Mouse (Mus musculus) gastrocnemius, postnatal 36 days (tissue): ENCODE measurements around the gene Adamts14. TPM values are rescaled to one million over a fixed set of nuclear protein-coding genes. Genes with fewer than 3 reads are reported as not detected.

Experiments
- DNase-seq, 2 experiments: peaks; one replicate each; pipeline ENCODE4 v3.0.0; 2022
- intact Hi-C: fragments of 180-260 bp; cut with DNase I; formaldehyde crosslinking; loops from one replicate; pipeline ENCODE4 v1.15.1; 2025
- long read RNA-seq, 2 experiments: library from polyadenylated mRNA; stranded (forward); transcript quantifications; one replicate each; pipeline ENCODE4 v2.0.0; 2021
- total RNA-seq, 2 experiments: library from RNA; stranded (reverse); gene quantifications; 2 replicates each; pipeline ENCODE4 v1.2.3; 2021

Gene Adamts14
- 1 to 10 TPM; 1.1 TPM for total RNA-seq
- long read RNA-seq, experiment 1, result 0 reads
- long read RNA-seq, experiment 2, result 0 reads

GRCm38 (mm10) chr10:61273081-61273843 is at the start of gene Adamts14:
Gene Adamts14, minus strand, starts transcription at chr10:61273438.
- intact Hi-C loops, result loop anchor here (5.0 kb wide), 1 partner anchor 71 kb away; no protein-coding TSS in a partner anchor

GRCm38 (mm10) chr10:61318527-61318926 is 45.3 kb upstream of the Adamts14 start:
- no peak for DNase-seq
- intact Hi-C loops, result no loop called here

More at GRCm38 (mm10) chr10:61273081-61273843, at the start of gene Adamts14:
- DNase-seq, result no peak

- intact Hi-C loops, result no loop called here
- DNase-seq, result no peak
These were observed 42.2 kb upstream of the Adamts14 start for GRCm38 (mm10) chr10:61315324-61315880.

DNA sequence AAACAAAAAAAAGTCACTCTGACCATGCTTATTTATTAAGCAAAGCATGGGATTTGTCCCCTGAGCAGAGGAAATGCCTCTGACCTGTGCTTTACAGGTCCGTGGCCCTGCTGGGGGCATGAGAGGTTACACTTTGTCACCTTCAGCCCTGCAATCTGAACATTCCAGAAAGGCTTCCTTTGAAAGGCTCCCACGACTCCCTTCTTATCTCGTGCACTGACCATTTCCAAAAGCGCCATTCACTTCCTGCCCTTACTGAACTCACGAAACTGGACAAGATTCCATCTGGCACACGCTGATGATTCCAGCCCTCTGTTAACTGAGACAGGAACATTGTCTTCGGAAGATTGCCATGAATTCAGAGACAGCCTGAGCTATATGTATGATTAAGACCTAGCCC is 40.5 kb upstream of the Adamts14 start:
- intact Hi-C loops, result no loop called here
- DNase-seq, result no peak

- no peak for DNase-seq
- intact Hi-C loops, result no loop called here
These were observed 39.5 kb upstream of the Adamts14 start for GRCm38 (mm10) chr10:61312754-61313153.

GRCm38 (mm10) chr10:61312159-61312558 is 38.9 kb upstream of the Adamts14 start:
- DNase-seq, result no peak
- intact Hi-C loops, result no loop called here

DNA sequence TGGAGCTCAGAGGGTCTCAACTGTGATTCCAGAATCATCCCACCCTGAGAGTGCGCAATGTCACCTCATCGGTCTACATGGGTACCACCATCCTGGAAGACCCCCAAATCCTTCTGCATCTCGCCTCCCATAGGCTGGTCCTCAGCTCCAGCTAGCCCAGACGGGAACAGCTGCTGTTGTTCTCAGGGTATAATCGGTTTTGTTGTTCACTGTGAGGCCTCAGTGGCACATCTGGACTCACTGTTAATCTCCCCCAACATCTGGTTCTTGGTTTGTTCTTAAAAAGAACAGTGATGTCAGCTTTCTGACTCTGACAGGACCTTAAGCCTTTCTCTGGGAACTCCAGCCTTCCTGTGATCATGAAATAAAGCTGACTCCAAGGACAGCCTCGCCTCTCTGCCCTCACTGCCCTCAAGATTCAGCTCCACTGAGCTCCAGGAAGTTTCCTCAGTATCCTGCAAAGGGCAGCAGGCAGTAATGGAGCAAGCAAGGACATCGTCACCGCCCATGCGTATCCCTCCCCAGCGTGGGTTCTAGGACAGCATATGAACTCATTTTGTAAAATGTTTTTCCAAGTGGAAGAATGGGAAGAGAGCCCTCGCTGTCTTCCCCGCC is 35.6 kb upstream of the Adamts14 start:
- intact Hi-C loops, result no loop called here
- no peak for DNase-seq

- intact Hi-C loops, result no loop called here
- no peak for DNase-seq
These were observed 32.8 kb upstream of the Adamts14 start for GRCm38 (mm10) chr10:61305928-61306590.

- DNase-seq, result no peak
- intact Hi-C loops, result no loop called here
These were observed 30.8 kb upstream of the Adamts14 start for GRCm38 (mm10) chr10:61304046-61304445.

DNA sequence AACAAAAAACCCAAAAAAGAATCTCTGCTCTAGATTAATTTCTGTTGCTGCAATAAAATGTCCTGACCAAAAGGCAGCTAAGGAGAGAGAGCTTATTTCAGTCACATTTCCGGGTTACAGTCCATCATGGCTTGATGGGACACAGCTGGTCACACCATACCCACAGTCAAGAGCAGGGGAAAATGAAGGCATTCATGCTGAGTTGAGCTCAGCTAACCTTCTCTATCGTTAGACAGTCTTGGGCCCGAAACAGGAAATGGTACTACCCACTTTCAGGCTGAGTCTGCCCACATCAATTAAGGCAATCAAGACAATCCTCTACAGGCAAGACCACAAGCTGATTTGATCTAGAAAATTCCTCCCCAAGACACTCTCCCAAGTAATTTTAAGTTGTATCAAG is 27.8 kb upstream of the Adamts14 start:
- no peak for DNase-seq
- intact Hi-C loops, result no loop called here

DNA sequence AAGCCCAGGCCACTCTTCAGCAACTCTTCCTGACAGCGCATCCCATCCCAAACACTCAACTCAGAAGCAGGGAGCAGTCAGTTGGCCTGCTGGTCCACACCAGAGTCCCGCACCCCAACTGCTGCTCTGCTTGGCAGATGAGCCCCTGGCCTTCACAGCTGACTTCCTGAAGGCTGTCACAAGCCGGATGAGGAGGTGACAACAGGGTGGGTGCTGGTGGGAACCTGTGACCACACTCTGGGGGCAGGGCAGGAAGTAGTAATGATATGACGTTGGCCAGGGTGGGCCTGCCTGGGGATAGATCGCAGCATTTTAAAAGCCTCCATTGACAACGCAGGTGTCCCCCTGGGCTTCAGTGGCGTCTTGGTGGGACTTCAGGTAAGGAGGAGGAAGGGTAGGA is 24.2 kb upstream of the Adamts14 start, which contains the start of gene Prf1:
Prf1 (plus strand) TSS at position 357 of the 400 bp plus-strand sequence.
- intact Hi-C loops, result no loop called here
- no peak for DNase-seq

DNA sequence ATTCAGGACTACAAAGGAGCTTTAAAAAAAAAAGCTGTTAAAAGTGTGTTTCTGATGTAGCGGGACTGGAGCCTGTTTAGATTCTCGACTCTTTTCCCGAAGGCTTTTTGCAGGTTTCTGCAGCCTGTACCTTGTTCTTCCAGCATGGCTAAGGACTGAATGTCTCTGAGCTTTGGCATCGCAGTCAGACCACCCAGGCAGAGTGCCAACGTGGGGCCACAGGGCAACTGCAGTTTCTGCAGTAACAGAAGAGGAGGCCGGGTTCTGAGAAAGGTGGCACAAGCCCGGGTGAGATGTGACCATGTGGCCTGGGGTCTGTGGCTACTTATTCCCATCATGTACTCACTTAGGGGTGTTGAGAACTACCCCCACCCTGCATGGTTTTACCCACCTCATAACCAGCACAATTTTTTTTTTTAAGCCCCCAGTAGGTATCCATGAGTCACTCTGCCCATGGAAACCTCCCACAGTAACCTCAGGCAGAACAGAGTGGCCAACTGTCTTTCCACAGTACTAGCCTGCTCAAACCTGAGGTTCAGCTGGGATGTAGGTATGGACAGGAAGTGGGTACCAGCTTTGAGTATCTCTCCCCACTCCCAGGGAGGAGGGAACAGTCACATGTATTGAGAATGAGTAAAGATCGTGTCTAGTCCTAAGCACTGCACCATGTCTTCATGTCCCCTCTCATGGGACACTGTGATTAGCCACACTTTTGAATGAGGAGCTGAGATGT is 23.6 kb upstream of the Adamts14 start:
- DNase-seq, result no peak
- intact Hi-C loops, result no loop called here

GRCm38 (mm10) chr10:61294242-61294641 is 21.0 kb upstream of the Adamts14 start:
- intact Hi-C loops, result no loop called here
- DNase-seq, result no peak

GRCm38 (mm10) chr10:61290479-61290878 is 17.2 kb upstream of the Adamts14 start:
- no peak for DNase-seq
- intact Hi-C loops, result no loop called here

DNA sequence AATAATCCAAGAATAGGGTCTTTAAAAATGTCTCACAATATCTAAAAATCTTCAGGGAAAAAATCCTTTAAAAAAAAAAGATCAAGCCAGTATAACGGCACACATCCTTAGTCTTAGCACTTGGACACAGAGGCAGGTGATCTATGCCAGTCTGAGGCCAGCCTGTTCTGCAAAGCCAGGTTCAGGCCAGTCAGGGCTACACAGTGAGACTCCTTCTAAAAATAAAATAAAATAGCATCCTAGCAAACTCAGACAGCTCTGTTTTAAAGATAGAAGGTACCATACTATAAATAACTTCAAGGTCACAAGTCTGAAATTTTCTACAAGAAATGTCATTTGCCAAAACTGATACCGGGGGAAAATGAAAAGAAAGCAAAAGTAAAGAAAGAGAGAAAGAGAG is 16.8 kb upstream of the Adamts14 start:
- intact Hi-C loops, result no loop called here
- no peak for DNase-seq

- no peak for DNase-seq
- intact Hi-C loops, result no loop called here
These were observed 13.0 kb upstream of the Adamts14 start for GRCm38 (mm10) chr10:61286246-61286645.

- peak; percentile 63 to 65 for DNase-seq
- intact Hi-C loops, result no loop called here
These were observed 12.0 kb upstream of the Adamts14 start for GRCm38 (mm10) chr10:61285271-61285670.

DNA sequence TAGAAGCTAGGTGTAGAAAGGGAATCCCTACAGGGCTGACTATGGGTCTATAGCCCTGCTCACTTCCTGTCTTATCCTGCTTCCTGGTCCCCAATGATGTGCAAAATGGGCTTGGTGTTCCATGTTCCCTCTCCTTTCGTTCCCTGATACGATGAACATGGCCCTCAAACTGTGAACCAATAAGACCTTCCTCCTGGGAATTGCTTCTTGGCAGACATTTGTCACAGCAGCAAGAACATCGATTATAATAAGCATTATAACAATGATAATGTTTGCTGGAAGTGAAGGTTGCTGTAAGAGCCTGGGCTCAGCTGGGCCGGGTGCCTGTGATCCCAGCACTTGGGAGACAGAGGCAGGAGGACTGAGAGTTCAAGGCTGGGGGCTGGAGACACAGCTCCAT is 11.1 kb upstream of the Adamts14 start:
- DNase-seq, result no peak
- intact Hi-C loops, result no loop called here

GRCm38 (mm10) chr10:61281115-61281514 is 7.9 kb upstream of the Adamts14 start:
- intact Hi-C loops, result no loop called here
- DNase-seq, result no peak

DNA sequence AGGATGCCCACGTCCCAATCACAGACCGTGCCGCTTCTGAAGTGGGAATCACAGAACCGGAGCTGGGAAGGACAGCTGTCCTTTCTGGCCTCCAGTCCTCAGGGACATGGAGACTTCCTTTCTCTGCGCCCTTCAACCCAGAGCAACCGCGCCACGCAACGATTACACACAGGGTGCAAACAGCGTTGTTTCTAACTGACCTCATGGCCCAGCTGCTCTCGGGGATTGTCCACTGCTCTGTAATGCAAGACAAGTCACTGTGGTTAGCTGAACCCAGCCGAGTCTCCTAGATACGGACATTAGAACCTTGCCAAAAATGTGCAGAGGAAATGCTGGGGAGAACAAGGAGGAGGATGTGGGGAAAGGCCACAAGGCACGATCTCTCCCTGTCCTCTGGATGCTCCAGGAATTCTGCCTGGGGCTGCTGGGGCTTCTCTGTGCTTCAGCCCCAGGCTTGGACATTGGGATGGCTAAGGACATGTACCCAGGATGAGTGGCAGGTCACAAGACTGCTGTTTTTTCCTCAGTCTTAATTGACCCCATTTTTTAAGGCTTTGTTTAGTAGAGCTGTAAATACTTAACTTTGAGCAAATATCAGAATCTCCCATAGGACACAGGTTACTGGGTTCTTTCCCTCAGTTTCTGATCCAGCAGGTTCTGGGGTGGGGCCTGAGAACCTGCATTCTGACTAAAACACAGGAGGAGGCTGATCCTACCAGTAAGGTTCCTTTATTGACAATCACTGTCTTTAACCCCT is 4.9 kb upstream of the Adamts14 start:
- peak; percentile 56 to 62 for DNase-seq
- intact Hi-C loops, result no loop called here
